Mouse (Mus musculus): ENCODE data around the gene Gm3642. TPM values are rescaled to one million over a fixed set of nuclear protein-coding genes. Genes with fewer than 3 reads are reported as not detected.
"Not testable (repeated sequence)": the region's sequence is repeated elsewhere in the genome, so short reads cannot be mapped to it uniquely, and the experiment has no call there.

Gene Gm3642
- not detected for polyA plus RNA-seq (2012; fragmentation: generic; extraction: Trizol)

- H3K4me3 ChIP-seq; H3K79me2 ChIP-seq (ENCODE audit: control insufficient read depth, insufficient read depth); H3K27me3 ChIP-seq (ENCODE audit: control insufficient read depth, insufficient read depth, insufficient read length): not testable (repeated sequence)
Measured at GRCm38 (mm10) chr14:6840211-6840610, at the start of gene Gm3642. Gene Gm3642, minus strand, starts transcription at chr14:6840311.

DNA sequence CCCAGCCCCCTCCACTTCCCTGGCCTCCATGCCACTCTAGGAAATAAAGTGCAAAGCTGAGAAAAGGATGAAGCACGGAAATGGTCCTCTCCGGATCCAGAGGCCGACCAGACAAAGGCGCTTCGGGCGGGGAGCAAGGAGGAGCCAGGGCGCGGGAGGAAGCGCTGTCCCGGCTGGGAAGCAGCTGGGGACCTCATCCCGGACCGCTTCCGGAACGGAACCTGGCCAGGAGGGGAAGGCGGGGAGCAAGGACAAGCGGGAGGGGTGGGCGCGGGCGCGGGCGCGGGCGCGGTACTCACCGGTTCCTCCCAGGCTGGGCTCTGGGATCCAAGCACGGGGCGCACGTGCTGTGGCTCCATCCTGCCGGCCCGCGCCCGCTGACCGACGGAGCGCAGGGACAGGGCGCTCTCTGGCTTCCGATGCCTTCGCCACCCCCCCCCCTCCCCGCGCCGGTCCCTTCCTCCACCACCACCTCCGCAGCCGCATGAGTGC is 49.5 kb upstream of the Gm3642 start, which contains the start of gene Gm3667:
Gene Gm3667 (minus strand): TSS at position 442 of the 492 bp plus-strand sequence.
- not testable (repeated sequence) for H3K4me2 ChIP-seq (ENCODE audit: low read depth); H3ac ChIP-seq (ENCODE audit: control insufficient read depth, insufficient read length); H3K36me3 ChIP-seq (ENCODE audit: control insufficient read depth, insufficient read depth); H3K4me3 ChIP-seq; H3K27me3 ChIP-seq (ENCODE audit: control insufficient read depth, insufficient read depth, insufficient read length); H3K79me2 ChIP-seq (ENCODE audit: control insufficient read depth, insufficient read depth)

More at GRCm38 (mm10) chr14:6840211-6840610, at the start of gene Gm3642:
- H3K36me3 ChIP-seq (ENCODE audit: control insufficient read depth, insufficient read depth); H3K4me2 ChIP-seq (ENCODE audit: low read depth); H3ac ChIP-seq (ENCODE audit: control insufficient read depth, insufficient read length): not testable (repeated sequence)

DNA sequence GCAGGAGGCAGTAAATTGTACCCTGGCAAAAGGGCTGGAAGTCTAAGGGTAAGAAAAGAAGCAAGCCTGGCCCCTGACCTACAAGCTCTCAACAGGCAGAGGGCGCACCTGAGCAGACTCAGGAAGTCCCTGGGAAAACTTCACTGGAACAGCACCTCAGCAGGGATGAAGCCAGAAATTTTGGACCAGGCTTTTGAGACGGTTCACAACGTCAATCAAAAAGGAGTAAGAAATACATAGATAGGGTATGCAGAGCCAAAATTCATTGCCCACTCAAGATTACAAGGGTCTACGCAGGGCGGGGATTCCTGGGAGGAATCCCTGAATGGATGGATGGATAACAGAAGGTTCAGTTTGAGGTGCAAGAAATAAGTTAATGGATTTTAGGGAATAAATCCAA is 48.7 kb upstream of the Gm3642 start:
- not testable (repeated sequence) for H3K4me3 ChIP-seq; H3K4me2 ChIP-seq (ENCODE audit: low read depth); H3K27me3 ChIP-seq (ENCODE audit: control insufficient read depth, insufficient read depth, insufficient read length); H3ac ChIP-seq (ENCODE audit: control insufficient read depth, insufficient read length); H3K79me2 ChIP-seq (ENCODE audit: control insufficient read depth, insufficient read depth); H3K36me3 ChIP-seq (ENCODE audit: control insufficient read depth, insufficient read depth)

DNA sequence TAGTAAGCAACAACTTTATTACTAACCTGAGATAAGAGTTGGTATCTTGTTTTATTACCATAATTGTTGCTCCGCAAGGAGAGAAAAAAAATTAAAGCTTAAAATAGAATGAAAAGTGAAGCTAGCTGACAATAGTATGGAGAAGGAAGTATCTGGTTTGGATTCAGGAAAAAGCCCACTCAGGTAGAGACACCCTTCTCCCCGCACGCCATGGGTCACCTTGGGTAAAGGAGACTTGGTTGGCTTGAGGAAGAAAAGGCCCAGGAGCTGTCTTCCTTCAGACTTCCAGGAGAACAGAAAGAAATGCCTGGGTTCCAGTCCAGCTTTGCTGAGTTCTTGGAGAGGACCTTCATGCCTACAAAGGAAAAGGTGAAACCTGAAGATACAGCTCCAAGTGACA is 16.8 kb downstream of the Gm3642 start:
- H3K27me3 ChIP-seq (ENCODE audit: control insufficient read depth, insufficient read depth, insufficient read length); H3ac ChIP-seq (ENCODE audit: control insufficient read depth, insufficient read length); H3K4me2 ChIP-seq (ENCODE audit: low read depth); H3K79me2 ChIP-seq (ENCODE audit: control insufficient read depth, insufficient read depth); H3K36me3 ChIP-seq (ENCODE audit: control insufficient read depth, insufficient read depth); H3K4me3 ChIP-seq: not testable (repeated sequence)

Other genes starting within 250 kb of the Gm3642 start
- not detected for gene Gm3629, start 249.7 kb downstream of the Gm3642 start, polyA plus RNA-seq (2012; fragmentation: generic; extraction: Trizol)
- not detected for gene Gm3460, start 217.9 kb downstream of the Gm3642 start, polyA plus RNA-seq (2012; fragmentation: generic; extraction: Trizol)
- not detected for gene Gm10251, start 156.1 kb downstream of the Gm3642 start, polyA plus RNA-seq (2012; fragmentation: generic; extraction: Trizol)
- gene Gm8050, start 120.1 kb downstream of the Gm3642 start, polyA plus RNA-seq (2012; fragmentation: generic; extraction: Trizol) = not detected
- gene Gm3636, start 98.0 kb downstream of the Gm3642 start, polyA plus RNA-seq (2012; fragmentation: generic; extraction: Trizol) = 0.55 TPM
- not detected for gene Gm8362, start 65.9 kb downstream of the Gm3642 start, polyA plus RNA-seq (2012; fragmentation: generic; extraction: Trizol)
- gene Gm3667, start 49.7 kb upstream of the Gm3642 start, polyA plus RNA-seq (2012; fragmentation: generic; extraction: Trizol) = not detected
- not detected for gene Gm6356, start 133.5 kb upstream of the Gm3642 start, polyA plus RNA-seq (2012; fragmentation: generic; extraction: Trizol)
- not detected for gene Gm10406, start 187.1 kb upstream of the Gm3642 start, polyA plus RNA-seq (2012; fragmentation: generic; extraction: Trizol)
- not detected for gene Gm3685, start 204.7 kb upstream of the Gm3642 start, polyA plus RNA-seq (2012; fragmentation: generic; extraction: Trizol)